Mouse (Mus musculus) ES-CJ7 (cell line): ENCODE data around the gene Mrap.

ENCODE experiments used
- DNase-seq: peaks from one replicate; pipeline ENCODE4 v3.0.0; 2011; ENCODE audit warnings: low read depth, low spot score

The Mrap gene

DNA sequence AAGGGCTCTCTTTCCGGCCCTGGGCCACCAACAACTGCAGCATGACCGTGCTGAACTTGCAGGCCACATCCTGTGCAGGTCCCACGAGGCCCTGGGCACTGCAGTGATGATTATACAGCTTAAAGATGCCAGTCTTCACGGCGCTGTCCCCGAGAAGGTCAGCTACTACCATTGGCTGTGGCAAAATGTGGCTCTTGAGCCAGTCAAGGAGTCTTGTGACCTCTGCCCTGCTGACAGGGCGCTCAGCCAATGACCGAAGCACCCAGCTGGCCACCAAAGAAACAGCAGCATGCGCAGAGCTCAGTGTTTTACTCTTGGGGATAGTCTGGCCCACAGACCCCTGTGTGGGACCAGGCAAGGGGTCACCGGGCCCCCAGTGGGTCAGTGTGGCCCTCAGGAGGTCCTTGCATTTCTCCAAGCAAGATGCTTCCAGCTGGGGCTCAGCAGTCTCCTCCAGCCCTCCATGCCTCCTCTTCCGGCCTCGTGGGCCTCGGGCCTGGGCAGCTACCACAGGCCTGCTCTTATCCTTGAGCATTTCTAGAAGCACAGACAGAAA lies 15.5 kb downstream of the Mrap start:
- no peak for DNase-seq

DNA sequence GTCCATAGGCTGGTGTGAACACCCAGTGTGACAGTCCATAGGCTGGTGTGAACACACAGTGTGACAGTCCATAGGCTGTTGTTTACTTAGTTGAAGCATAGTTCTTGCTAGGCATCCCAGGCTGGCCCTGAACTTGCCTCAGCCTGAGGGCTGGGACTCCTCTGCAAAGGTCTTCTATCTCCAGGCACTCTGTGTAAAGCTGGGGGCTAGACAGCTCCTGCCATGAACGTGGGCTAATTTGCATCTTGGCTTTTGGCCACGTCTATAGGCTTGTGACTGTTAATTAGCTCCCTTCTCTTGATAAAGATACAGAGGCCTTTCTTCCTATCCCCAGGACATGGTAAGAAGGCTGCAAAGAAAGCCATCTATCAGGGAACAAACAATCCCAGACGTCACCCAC lies 21.3 kb downstream of the Mrap start:
- no peak for DNase-seq

DNA sequence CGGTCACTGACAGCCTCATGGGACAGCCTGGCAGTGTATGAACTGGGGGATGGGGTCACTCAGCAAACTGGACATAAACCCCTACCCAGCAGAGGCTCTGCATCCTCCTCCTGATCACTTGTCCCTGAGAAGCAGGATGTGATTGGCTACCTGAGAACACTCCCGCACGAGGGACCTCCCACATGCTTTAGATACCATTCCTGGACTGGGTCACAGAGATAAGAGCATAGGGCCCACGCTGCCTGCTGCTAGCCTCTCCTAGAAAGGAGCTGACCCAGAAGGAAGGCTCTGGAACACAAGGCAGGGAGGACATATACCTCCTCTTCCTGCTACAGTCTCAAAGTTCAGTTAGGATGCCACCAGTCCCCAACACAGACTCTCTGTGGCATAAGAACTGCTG lies 22.5 kb downstream of the Mrap start:
- no peak for DNase-seq

DNA sequence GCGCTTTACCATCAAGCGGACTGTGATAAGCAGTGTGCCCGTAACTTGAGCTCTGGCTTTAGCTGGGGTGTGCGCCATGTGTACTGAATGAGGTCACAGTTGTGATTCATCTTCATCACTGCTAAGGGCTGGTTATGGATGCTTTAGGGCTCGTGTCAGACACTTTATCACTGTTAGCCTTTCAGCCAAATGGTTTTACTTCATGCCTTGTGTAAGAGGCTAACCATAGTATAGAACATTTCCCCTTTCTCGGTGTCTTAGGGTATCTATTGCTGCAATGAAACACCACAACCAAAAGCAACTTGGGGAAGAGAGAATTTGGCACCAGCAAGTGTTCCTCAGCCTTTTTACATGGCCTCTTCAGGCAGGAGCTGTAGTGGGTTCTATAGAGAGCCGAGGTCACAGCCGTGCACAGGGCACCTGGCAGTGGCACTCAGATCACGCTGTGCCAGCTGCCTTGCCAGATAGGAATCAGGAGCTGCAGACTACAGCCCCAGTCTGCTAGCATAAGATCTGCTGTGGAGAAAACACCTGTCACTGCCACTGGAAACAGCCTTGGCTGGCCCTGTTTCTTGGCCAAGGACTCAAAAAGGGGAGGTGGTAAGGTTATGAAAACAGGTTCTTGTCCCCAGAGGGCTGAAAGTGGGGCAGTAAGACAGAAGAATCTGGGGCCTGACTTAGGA lies 27.3 kb downstream of the Mrap start:
- DNase-seq = no peak

DNA sequence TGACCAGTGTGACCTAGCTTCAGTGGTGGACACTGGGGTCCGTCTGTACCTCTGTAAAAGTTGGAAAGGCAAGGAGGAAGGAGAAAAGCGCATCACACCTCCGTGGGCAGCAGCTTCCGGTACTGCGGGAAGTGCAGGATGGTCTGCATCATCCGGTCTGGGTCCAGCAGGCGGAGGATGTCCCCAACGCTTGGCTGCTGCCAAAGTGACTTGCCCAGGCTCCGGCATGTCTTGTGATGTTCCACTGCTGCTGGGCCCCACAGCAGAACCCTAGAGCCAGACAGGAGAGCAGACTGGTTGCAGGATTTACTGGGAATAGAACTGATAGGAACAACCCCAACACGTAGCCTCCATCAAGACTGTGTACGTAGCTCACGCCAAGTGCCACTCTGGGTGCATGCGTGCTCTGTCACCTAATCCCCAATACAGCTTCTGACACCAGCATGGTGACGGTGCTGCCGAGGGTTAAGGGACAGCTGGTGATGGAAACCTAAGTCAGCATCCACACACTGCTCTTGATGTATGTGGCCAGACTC lies 29.0 kb downstream of the Mrap start:
- DNase-seq = no peak

DNA sequence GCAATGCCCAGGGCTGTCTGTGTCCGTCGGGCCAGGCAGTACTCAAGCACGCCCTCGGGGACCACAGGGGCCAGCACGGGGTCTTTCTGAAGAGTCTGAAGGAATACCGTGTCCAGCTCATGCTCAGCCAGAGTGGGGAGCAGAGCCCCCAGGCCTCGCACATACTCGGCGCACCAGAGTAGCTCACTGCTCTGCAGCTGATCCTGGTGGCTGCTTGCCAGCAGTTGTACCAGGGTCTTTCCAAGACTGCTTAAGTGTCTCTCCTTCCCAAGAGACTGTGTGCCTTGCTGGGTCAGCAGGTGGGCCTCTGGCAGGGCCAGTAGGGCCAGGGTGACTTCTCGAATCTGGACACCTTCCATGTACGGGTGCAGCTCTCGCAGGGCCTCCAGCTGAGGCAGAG lies 36.2 kb downstream of the Mrap start:
- no peak for DNase-seq

DNA sequence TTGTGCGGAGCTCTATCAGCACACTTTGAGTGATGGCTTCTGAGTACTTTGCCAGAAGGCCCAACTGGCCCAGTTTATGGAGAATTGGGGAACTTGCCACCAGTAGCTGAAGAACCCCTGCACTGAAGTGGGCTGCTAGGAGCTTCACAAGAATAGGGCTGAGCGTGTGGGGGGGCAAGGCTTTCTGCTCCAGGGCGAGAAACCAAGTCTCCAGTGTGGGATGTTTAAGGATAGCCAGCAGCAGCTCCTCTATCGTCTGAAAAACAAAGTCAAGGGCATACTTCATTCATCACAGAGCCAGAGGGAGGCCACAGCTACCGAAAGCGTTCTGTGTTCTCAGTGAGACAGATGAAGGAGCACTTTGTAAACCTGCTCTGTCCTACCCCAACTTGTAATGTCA lies 36.6 kb downstream of the Mrap start:
- no peak for DNase-seq

DNA sequence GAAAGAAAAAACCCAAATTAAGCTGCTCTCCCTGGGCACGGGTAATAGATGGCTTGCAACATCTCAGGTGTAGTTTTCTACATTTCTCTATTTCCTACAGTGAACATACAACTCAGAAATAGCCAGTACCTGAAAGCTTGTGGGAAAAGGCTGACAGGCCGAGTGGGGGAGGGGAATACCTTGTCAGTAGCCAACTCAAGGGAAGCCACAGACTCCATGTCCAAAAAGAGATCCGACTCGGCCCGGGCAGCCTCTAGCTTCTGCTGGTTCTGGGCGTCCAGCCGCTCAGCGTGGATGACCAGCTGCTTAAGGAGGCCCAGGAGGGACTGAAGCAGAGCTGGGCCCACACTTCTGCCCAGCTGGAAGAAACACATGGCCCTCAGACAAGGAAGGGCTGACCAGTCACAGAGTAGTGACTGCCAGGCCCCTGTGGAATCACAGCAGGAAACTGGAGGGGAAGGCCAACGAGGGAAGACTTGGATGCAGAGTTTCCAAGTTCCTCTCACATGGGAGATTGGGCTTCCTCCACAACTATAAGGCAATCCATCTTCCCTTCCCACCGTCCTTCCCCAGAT lies 38.0 kb downstream of the Mrap start:
- no peak for DNase-seq

DNA sequence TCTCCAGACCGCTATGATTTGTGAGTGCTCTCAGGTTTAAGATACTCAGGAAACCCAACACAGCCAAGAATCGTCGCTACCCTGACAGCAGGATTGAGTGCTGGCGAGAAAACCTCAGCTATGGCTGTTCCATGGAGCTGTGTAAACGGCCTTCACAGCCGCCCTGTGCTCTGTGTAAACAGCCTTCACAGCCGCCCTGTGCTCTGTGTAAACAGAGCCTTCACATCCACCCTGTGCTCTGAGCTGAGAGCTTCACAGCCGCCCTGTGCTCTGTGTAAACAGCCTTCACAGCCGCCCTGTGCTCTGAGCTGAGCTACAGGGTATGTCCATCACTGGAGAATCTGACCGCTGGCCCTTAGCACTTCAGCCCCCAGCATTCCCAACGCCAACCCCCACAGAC lies 41.8 kb downstream of the Mrap start:
- DNase-seq = no peak

DNA sequence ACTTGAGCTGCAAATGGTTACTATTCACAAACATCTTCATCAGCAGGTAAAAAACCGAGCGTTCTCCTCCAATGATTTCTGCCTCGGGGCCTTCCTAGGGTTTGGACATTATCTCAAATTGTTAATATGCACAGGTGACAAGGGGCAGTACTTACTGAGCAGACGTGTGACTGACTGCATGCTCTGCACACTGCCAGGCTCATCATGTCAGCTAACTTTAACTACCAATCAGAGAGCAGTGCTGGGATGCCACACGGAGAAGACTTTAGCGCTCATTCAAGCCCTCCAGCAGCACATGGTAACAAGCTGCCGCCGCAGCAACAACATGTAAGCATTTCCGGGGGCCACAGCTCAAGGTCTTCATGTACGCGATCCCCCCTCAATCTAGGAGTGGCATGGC lies 45.3 kb downstream of the Mrap start:
- no peak for DNase-seq

DNA sequence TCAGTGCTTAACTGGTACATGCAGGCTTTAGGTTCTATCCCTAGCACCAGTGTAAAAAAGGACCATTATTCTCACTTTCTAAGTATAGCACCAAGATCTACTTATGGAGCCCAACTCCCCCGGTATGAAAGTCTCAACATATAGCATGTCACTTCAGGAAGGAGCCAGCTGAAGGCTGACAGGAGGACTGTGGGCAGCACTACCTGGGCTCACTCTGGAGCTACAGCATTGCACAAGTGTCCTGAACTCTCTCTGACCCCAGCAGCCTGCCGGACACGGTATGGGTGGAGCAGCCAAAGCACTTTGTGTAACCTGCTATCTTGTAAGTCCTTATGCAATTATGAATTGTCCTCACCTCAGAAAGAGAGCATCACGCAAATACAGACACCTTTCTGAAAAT lies 47.2 kb downstream of the Mrap start:
- DNase-seq = no peak

DNA sequence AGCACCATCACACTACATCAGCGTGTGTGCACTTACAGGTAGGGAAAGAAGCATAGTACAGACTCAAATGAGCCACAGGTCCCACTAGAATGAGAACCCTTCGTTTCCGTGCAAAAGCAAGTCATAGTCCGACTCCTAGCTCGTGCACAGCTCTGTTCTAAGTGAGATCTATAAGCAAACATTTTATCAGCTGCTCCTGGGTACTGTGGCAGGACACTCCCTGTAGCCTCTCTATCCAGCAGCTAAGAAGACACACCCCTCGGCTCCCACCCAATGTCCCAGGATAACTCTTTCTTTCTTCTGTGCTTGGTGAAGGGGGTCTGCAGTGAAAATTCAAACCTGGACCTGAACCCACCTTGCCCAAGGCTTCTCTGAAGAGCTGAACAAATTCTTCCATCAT lies 50.6 kb downstream of the Mrap start:
- DNase-seq = no peak

DNA sequence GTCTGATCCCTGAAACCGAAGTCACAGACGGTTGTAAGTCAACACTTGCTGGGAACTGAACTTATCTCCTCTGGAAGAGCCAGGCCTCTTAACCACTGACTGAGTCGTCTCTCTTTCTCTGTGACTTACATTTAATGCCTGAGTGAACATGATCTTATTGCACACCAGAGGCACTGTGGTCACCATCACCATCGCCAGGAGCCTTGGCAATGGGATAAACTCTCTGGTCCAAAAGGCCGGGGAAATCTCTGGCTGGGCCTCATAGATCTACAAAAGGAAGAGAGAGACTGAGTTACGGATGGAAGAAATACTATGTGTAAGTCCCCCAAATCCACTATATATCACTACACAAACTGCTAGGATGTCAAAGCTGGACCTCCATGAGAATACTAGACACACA lies 52.9 kb downstream of the Mrap start:
- DNase-seq = no peak

DNA sequence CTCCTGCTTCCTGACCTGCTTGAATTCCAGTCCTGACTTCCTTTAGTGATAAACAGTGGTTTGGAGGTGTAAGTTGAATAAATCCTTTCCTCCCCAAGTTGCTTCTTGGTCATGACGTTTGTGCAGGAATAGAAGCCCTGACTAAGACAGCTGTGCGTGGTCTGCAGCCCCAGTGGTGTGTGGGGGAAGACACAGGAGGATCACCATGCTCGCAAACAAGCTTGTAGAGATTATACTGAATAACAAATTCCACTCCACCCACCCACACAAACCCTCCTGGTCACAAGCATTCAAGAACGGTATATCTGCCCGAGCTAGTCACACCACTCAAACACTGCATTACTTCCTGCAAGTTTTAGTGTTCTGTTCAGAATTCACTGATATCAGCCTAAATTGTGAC lies 54.1 kb downstream of the Mrap start:
- DNase-seq = no peak

DNA sequence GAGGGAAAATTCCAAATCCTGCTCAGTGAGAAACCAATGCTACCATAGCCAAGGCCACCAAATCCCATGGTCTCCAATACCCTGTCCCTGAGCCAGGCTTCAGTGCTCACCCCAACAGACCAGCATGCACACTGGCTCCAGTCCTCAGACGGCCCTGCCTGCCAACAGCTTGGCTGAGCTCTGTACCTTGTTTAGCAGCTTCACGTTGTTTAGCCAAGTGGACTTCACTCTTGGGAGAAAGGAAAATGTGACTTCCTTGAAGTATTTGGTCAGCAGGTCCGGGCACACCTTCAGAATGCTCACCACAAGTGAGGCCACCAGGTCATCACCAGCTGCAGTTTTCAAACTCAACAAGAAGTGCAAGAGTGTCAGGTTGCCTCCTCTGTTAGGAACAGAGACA lies 54.5 kb downstream of the Mrap start:
- DNase-seq = no peak

DNA sequence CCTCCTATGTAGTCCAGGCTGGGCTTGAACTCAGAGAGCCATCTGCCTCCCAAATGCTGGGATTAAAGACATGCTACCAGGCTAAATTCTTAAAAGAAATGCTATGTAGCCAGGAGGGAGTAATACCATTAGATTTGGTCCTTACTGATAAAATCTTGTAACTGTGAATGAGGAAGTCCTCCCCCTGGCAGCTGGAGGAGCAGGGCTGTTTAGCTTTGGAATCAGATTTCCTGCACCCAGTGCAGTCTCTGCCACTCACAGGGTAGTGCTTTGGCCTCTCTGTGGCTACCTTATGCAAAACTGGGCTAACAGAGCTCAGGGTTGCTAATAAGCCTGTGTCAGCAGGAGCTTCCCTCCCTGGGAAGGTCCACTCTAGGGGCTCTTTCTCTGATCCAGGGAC lies 56.7 kb downstream of the Mrap start:
- DNase-seq = no peak

DNA sequence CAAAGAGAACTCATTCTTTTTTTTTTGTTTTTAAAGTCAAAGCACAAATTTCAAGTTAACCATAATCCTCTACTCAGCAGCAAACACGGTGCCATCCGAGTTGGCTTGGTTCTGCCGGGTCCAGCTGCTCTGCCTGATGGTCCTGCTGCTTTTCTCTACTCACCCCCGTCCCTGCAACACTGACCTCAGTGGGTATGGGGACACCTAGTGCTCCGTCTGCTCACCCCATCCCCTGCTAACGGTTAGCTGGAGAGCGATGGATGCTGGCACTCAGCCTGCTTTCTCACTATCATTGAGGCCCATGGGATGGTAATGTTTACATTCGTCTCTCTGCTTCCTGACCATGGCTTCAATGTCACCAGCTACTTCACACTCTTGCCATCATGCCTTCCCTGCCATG lies 60.4 kb downstream of the Mrap start:
- no peak for DNase-seq

DNA sequence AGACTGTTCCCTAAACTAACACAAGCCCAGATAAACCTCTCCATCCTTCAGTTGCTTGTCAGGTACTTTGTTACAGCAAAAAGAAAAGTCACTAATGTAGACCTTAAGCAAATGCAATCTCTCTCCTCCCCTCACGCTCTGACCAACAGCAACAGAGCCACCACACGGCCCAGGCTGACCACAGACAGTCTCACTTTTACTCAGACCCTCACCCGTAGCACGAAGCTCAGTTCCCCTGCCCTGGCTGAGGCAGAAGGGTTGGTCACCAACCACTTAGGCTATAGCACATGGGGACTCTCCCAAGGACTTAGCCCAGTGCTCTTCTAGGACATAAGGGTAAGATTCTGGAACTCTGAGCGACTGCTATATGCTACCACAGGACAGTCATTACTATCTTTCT lies 60.8 kb downstream of the Mrap start:
- no peak for DNase-seq
